Mouse (Mus musculus) testis, adult 2 months (tissue): ENCODE measurements at regions not wholly inside any gene's neighbourhood (a gene's known extent, or its start where the extent isn't known, plus 50 kb on each side); places are given as distances from the start of the nearest gene placed in this dataset.

Experiments
- CTCF ChIP-seq: fragments of 200-500 bp; IDR thresholded peaks from 2 replicates; pipeline ENCODE4 v1.5.1; 2012; ENCODE audit warnings: low read depth, mild to moderate bottlenecking, inconsistent platforms, low read length, moderate library complexity; ENCODE audit not compliant: control insufficient read depth, insufficient read depth, insufficient replicate concordance
- POLR2A ChIP-seq: fragments of 200-500 bp; IDR thresholded peaks from 2 replicates; pipeline ENCODE4 v1.6.1; 2012; ENCODE audit warnings: low read depth, mild to moderate bottlenecking, inconsistent platforms, low read length, moderate library complexity; ENCODE audit not compliant: control insufficient read depth

DNA sequence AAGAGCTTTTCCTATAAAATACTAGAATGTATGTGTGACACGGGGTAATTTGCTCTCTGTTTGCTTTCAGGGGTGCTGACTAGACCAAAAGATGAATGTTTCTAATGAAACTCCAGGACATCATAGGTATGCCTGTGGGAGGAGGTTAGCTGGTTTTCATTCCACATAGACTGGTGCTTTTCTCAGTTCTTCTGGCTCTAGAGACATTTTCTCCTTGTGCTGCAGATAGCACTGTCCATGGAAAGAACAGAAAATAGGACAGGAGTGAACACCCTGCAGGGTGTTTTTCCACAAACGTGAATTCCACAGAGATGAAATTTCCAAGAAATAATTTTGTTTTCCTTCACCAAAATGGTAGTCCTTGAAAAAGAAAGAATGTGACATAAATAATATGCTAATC, 1016.0 kb upstream of the Cited2 start:
- TF ChIP-seq POLR2A (no peak), CTCF (no peak)
